Mouse (Mus musculus) cortical plate, adult 2 months (tissue): ENCODE measurements around the gene Cks1b. TPM values are rescaled to one million over a fixed set of nuclear protein-coding genes. Genes with fewer than 3 reads are reported as not detected.

Experiments
- H3K27ac ChIP-seq: fragments of 200-500 bp; 2 replicates; pipeline ENCODE4 v1.5.1; 2012; ENCODE audit warnings: low read length, control low read depth, inconsistent platforms; ENCODE audit not compliant: insufficient read depth
- H3K4me1 ChIP-seq: fragments of 200-500 bp; 2 replicates; pipeline ENCODE4 v1.6.1; 2011; ENCODE audit warnings: low read length; ENCODE audit not compliant: control insufficient read depth, insufficient read depth
- H3K4me3 ChIP-seq: fragments of 200-500 bp; 2 replicates; pipeline ENCODE4 v1.5.1; 2011; ENCODE audit warnings: mild to moderate bottlenecking, low read length, control low read depth; ENCODE audit not compliant: insufficient read depth
- CTCF ChIP-seq: fragments of 200-500 bp; IDR thresholded peaks from 2 replicates; pipeline ENCODE4 v1.5.1; 2011; ENCODE audit warnings: mild to moderate bottlenecking, control low read depth, low read length; ENCODE audit not compliant: insufficient read depth; ENCODE audit errors: extremely low read depth
- POLR2A ChIP-seq: fragments of 200-500 bp; IDR thresholded peaks from 2 replicates; pipeline ENCODE4 v1.6.1; 2011; ENCODE audit warnings: mild to moderate bottlenecking, low read length, control low read depth; ENCODE audit not compliant: insufficient read depth; ENCODE audit errors: extremely low read depth
- polyA plus RNA-seq: library from polyadenylated mRNA; depleted of rRNA; stranded (reverse); fragments of >200 nt; gene quantifications from 2 replicates; pipeline ENCODE4 v1.2.3, GENCODE M21; 2012

Gene Cks1b
- polyA plus RNA-seq, 1 experiment, result 5.4 TPM

DNA sequence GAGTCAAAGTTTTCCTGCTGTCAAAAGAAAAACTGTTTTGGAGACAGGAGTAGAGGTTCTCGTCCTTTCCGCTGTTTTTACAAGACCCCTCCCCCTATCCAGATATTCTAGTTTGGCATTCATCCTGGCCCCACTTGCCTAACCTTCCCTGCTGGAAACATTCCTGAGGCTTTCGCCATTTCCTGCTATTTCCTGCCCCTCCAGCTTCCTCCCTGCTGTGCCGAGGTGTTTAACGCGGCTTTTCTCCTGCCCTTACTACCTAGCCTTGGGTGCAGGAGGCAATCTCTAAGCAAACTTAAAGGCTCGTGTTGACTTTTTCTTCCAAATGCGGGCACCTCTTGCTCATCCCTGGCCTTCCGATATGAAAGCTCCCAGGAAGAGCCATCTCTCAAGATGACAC lies 1.4 kb upstream of the Cks1b start:
- Histone ChIP-seq H3K4me3 (peak overlapping the region; percentile 73; the same call in 1 of the 2 replicates), H3K4me1 (peaks cover 3% of the 10 kb centered on the region; the same call in 1 of the 2 replicates), H3K27ac (peak overlapping the region; percentile 4; the same call in 1 of the 2 replicates)
- TF ChIP-seq CTCF (no peak), POLR2A (no peak)

DNA sequence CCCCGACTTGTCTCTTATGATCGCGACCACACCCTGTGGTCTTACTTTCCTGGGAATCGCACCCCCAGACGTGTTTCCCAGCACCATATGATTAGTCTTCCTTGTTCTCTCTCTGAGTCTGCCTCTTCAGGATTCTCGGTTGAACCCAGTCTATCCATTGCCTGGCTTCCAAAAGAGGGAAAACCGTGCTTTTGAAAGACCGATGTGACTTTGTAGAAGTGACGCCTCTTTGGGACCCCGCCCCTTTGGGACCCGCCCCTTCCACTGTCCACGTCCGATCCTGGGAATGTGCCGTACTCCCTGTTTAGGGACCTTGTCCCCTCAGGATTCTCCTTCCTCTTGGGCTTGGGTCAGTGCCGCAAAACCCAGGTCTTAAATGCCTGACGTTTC lies 673 bp upstream of the Cks1b start:
- TF ChIP-seq POLR2A, result no peak
- TF ChIP-seq CTCF, result no peak
- Histone ChIP-seq H3K4me3 (peak overlapping the region; percentile 73), H3K4me1 (peaks cover 3% of the 10 kb centered on the region; the same call in 1 of the 2 replicates), H3K27ac (peak overlapping the region; percentile 53)

DNA sequence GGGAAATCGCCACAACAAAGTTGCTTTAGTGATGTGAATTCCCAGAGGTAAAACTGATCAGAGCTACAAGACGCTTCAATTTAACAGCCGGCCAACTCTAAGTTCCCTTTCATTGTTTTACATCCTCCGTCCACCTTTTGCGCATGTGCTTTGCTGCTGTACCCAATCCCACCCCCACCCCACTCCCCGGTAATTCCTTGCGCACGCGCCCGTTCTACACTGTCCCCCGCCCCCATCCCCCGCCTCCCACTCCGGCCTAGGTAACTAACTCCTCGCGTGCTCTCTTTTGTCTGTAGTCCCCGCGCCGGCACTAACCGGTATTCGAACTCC lies 378 bp downstream of the Cks1b start:
- H3K4me3 ChIP-seq, result peak overlapping the region; percentile 73
- no peak for TF ChIP-seq POLR2A
- no peak for TF ChIP-seq CTCF
- no peak overlapping the region for H3K27ac ChIP-seq
- peaks cover 3% of the 10 kb centered on the region; the same call in 1 of the 2 replicates for H3K4me1 ChIP-seq

DNA sequence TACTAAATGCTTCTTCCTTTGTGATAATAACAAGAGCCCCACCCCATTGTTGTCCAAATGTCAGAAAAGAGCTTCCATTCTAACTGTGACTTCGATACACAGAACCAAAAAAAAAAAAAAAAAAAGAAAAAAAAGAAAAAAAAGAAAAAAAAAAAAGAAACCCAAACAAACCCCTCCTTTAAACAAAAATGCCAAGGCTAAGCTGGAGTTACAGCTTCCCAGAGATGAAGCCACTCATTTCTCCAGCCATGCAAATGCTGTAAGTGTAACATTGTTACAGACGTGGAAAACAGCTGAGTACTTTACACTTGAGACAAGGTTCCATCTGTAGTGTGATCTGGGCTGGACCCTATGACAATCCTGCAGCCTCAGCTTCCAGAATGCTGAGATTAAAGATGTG lies 1.1 kb downstream of the Cks1b start:
- Histone ChIP-seq H3K4me3 (no peak overlapping the region), H3K4me1 (peaks cover 3% of the 10 kb centered on the region; the same call in 1 of the 2 replicates), H3K27ac (no peak overlapping the region)
- no peak for TF ChIP-seq CTCF
- TF ChIP-seq POLR2A, result no peak

DNA sequence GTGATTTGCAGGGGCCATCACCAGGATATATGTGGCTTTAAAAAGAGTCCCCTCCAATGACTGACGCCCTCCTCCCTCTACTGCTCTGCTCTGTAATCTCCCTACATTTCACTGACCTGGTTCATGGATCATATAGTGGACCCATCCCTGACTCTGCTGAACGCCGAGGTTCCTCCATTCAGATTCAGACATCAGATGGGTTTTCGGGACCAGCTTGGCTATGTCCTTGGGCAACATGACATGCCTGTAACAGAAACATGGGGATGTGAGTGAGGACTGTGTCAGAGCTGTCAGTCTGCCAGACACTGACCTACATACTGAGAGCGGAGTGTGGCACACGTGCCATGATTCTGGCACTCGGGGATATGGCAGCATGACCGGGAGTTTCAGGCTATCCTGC lies 2.0 kb downstream of the Cks1b start:
- Histone ChIP-seq H3K4me3 (no peak overlapping the region), H3K4me1 (peaks cover 3% of the 10 kb centered on the region; the same call in 1 of the 2 replicates), H3K27ac (no peak overlapping the region)
- TF ChIP-seq POLR2A (no peak), CTCF (no peak)

DNA sequence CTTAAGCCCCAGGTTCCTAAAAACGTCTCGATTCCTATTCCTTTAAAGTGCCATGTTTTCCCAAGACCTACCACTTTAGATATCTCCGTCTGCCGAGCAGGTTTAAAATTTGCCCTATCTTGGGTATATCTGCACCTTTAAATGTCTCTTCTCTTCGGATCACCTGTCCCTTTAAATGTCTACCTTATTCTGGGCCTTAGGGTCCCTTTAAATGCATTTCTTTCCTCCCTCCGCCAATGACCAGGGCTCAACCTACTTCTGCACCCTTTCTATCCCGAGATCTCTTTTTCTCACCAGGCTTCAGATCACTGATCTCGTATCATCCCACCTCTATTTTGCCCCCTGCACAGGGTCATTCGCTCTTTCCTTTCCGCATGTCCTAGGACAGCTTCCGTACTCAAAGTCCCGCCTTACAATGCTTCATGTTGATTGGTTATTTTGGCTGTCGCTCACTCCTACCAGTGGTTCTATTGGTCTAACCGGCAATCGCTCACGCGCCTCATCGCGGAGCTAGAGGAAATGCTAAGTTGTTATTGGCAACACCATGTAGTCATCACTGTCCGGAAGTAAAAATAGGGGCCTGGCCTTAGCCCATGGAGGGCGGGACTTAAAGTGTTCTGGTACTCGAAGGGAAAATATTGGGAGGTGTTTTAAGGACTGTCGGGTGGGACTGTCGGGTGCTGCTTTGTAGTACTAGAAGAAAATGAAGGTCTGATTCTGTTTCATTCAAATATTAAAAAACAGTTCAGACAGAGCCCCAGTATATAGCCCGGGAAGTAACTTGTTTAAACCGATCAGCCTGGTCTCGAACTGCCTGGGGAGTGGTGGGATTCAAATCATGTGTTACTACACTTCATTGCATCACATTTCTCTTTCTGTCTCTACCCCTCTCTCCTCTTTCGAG lies 6.4 kb downstream of the Cks1b start, which contains the start of gene Flad1:
Gene Flad1 (minus strand): TSS at position 381 of the 904 bp plus-strand sequence.
- H3K4me1 ChIP-seq, result peaks cover 6% of the 10 kb centered on the region; the same call in 1 of the 2 replicates

DNA sequence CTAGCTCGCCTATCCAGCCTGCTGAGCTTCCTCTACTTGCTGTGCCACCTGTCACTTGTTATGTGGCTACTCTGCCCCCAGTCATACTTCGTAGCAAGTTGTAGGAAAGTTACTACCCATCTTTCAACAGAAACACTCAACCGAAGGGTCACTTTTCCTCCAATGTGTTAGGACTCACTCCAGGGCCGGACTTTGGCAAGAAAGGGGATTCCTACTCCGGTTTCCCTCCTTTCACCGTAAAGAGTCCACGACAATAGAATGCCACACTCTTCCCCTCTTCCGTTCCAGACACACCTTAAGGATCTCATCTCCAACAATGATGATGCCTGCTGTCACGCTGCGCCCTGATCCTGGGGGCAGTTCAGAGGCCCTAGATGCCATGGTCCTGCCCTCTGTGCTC lies 7.3 kb downstream of the Cks1b start:
- Histone ChIP-seq H3K4me1 (peaks cover 6% of the 10 kb centered on the region; the same call in 1 of the 2 replicates), H3K27ac (no peak overlapping the region), H3K4me3 (peak overlapping the region; percentile 30)
- TF ChIP-seq POLR2A (no peak), CTCF (no peak)

More for the DNA sequence above, 6.4 kb downstream of the Cks1b start, which contains the start of gene Flad1:
- Histone ChIP-seq H3K4me3 (peak within 1 kb of the TSS; percentile 30), H3K27ac (no peak within 1 kb of the TSS)
- TF ChIP-seq POLR2A, result 0 out of 2 replicates have a peak, but pooled peaks have one; percentile 34
- TF ChIP-seq CTCF, result no peak

DNA sequence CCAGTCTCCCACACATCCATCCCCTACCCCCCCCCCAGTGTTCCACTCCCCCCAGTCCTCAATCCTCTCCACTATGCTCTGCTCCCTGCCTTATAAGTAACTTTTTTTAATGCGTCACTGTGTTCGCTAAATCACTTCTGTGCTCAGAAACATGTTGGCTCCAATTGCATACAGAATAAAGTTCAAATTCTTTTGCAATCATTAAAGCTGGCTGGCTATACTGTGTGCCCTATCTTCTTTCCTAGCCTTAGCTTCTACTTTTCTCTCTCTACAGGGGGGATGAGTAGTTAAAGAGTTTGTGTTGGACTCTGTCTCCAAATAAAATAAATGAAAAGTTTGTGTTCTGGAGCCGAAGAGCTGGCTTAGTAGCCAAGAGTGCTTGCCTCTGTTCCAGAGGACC lies 8.5 kb downstream of the Cks1b start:
- Histone ChIP-seq H3K27ac (no peak overlapping the region), H3K4me1 (peaks cover 6% of the 10 kb centered on the region; the same call in 1 of the 2 replicates), H3K4me3 (no peak overlapping the region)
- TF ChIP-seq CTCF (no peak), POLR2A (no peak)

DNA sequence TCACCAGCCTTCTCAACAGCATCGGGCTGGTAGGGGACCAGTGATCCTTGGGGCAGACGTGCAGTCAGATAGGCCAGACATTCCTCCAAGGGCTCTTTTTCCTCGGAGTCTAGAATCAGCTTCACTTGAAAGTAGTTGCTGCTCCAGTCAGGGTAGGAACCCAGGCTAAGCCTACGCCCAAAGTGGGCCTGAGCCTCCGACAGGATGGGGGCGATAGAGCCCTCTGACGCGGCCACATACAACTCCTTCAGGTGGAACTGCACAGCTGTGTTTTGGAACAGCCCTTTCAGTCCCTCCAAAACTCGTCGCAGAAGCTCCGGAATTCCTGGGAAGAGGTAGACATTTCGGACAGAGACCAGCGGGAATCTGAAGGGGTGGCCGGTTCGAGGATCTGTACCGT lies 9.7 kb downstream of the Cks1b start:
- H3K4me3 ChIP-seq, result no peak overlapping the region
- peaks cover 6% of the 10 kb centered on the region; the same call in 1 of the 2 replicates for H3K4me1 ChIP-seq
- H3K27ac ChIP-seq, result no peak overlapping the region
- TF ChIP-seq CTCF (no peak), POLR2A (no peak)
